Mouse (Mus musculus): ENCODE results near the gene Arhgef7. TPM values are rescaled to one million over a fixed set of nuclear protein-coding genes. Genes with fewer than 3 reads are reported as not detected.
A peak's percentile ranks its signal among the peaks of the same experiment; 100 is the strongest.

Arhgef7 gene
- polyA plus RNA-seq, 1 experiment from 2014 or later, result 9.2 TPM

- TF ChIP-seq CTCF (IDR thresholded peaks at IDR 0.05; ENCODE audit: low read depth), result peak; percentile 73
- TF ChIP-seq EP300 (IDR thresholded peaks at IDR 0.05; ENCODE audit: low read depth), result no peak
- Histone ChIP-seq H3K4me2 (ENCODE audit: low read depth, low read length) (no peak overlapping the region), H3K36me3 (replicated peaks; ENCODE audit: insufficient read depth, low read length) (no peaks in the 10 kb centered on the region), H3K27ac (ENCODE audit: low read depth) (no peak overlapping the region), H3K4me3 (ENCODE audit: low read depth, low read length) (no peak overlapping the region), H3K4me1 (ENCODE audit: insufficient read depth) (peaks cover 36% of the 10 kb centered on the region), H3K9ac (replicated peaks) (no peak overlapping the region), H3K9me3 (ENCODE audit: low read length) (no peaks in the 10 kb centered on the region), H3K27me3 (ENCODE audit: insufficient read depth, low read length) (no peaks in the 10 kb centered on the region)
- DNase-seq, result peak; percentile 82
- 14% methylated on average over 5 of the region's 5 CpGs for WGBS (ENCODE audit: insufficient replicate concordance)
- ATAC-seq, result no peak
These were observed 28.4 kb downstream of the Arhgef7 start for GRCm38 (mm10) chr8:11755873-11756272.

DNA sequence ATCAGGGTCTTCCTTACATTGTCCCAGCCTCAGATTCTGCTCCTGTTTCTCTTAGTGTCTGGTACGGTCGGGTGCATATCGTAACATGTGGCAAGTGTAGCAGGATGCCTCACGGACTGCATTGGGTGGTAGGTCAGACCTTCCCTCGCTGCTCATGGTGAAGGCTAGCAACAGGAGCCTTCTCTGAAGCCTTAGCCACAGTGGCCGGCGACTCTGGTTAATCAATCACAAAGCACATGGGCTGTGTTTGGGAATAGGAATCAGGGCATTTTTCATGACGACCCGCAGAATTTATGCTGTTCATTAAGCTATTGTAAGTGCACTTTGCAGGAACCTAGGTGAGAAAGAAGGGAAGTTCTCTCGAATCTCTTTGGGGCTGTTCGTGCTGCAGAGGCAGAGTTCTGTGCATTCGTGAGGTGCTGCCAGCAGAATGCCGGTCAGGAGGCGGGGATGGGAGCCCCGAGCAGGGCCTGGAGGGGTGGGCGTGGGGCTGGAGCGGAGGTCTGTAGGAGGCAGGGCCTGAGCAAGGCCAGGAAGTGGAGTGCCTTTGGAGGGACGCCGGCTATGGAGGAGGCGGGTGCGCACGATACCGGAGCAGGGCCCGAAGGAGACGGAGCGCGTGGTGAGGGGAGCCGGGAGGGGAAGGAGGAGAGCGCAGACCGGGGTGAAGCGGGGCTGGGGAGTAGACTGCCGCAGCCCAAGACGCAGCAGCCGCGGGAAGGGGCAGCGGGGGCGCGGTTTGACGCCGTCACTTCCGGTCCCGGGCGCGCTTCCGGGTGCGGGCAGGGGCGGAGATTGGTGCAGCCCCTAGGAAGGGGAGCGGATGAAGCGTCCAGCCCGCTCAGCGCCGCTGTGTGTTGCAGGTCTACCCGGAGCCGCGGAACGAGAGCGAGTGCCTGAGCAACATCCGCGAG lies 30.3 kb downstream of the Arhgef7 start:
- Histone ChIP-seq H3K9ac (replicated peaks) (peak overlapping the region; percentile 94), H3K27ac (ENCODE audit: low read depth) (peak overlapping the region; percentile 80), H3K4me3 (ENCODE audit: low read depth, low read length) (peak overlapping the region; percentile 89), H3K4me2 (ENCODE audit: low read depth, low read length) (peak overlapping the region; percentile 95), H3K36me3 (replicated peaks; ENCODE audit: insufficient read depth, low read length) (no peaks in the 10 kb centered on the region), H3K9me3 (ENCODE audit: low read length) (no peaks in the 10 kb centered on the region), H3K27me3 (ENCODE audit: insufficient read depth, low read length) (no peaks in the 10 kb centered on the region), H3K4me1 (ENCODE audit: insufficient read depth) (peaks cover 30% of the 10 kb centered on the region)
- no peak for TF ChIP-seq CTCF (IDR thresholded peaks at IDR 0.05; ENCODE audit: low read depth)
- no peak for TF ChIP-seq EP300 (IDR thresholded peaks at IDR 0.05; ENCODE audit: low read depth)
- DNase-seq, result peak; percentile 92
- peak; percentile 90 for ATAC-seq
- 2% methylated on average over 47 of the region's 59 CpGs for WGBS (ENCODE audit: insufficient replicate concordance)

DNA sequence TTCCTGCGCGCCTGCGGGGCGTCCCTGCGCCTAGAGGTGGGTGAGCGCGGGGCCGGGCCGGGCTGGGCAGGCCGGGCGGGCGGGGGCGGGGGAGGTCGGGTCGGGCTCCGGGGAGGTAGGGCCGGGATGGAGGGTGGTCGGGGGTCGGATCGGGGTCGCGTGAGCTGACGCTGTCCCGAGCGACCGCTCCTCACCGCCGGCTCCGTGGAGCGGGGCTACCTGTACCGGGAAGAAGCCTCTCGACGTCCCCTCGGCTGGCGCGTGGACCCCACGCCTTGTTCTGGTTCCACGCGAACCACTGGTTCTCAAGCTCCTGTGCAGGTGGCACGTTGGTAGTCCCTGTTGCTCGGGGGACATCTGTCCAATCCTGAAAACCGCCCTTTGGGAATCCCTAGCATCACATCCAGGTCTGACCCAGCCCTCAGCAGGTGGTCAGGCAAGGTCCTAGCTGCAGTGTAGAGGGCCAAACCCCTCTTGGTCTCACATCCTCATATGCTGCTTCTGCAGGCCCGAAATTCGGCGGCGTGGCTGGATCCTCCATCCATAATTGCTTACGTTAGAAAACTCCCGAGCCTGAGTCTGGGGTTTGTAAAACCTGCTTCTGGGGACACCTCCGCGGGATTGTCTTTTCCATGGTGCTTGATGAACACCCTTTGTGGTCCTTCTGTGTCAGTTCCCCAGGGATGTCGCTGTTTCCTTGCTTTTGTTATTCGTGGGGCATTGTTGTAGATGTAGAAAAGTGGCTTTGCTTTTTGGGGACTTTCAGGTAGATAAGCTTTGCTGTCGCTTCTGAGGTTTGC lies 31.2 kb downstream of the Arhgef7 start:
- Histone ChIP-seq H3K27me3 (ENCODE audit: insufficient read depth, low read length) (no peaks in the 10 kb centered on the region), H3K9me3 (ENCODE audit: low read length) (no peaks in the 10 kb centered on the region), H3K4me1 (ENCODE audit: insufficient read depth) (peaks cover 27% of the 10 kb centered on the region), H3K27ac (ENCODE audit: low read depth) (peak overlapping the region; percentile 80), H3K4me3 (ENCODE audit: low read depth, low read length) (peak overlapping the region; percentile 89), H3K9ac (replicated peaks) (peak overlapping the region; percentile 94), H3K4me2 (ENCODE audit: low read depth, low read length) (peak overlapping the region; percentile 95), H3K36me3 (replicated peaks; ENCODE audit: insufficient read depth, low read length) (no peaks in the 10 kb centered on the region)
- TF ChIP-seq CTCF (IDR thresholded peaks at IDR 0.05; ENCODE audit: low read depth) (peak; percentile 20; the same call in 1 of the 2 replicates), EP300 (IDR thresholded peaks at IDR 0.05; ENCODE audit: low read depth) (no peak)
- no peak for DNase-seq
- peak; percentile 17; the same call in 1 of the 2 replicates for ATAC-seq
- 3% methylated on average over 42 of the region's 53 CpGs for WGBS (ENCODE audit: insufficient replicate concordance)

DNA sequence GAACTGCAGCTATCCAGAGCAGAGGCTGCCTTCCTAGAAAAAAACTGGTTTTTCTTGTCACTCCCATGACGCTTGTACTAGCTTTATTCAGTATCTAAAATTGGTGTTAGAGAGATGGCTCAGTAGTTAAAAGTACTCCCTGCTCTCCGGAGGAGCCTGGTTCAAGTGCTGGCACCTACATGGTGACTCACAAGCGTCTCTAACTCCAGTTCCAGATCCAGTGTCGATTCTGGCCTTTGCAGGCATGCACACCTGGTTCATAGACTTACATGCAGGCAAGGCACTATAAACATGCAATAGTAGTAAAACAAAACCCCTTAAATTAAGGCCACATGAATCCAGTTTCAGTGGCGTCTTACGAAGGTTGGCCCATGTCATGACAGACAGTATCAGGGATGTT lies 34.0 kb downstream of the Arhgef7 start:
- Histone ChIP-seq H3K9ac (replicated peaks) (no peak overlapping the region), H3K27me3 (ENCODE audit: insufficient read depth, low read length) (no peaks in the 10 kb centered on the region), H3K4me3 (ENCODE audit: low read depth, low read length) (no peak overlapping the region), H3K9me3 (ENCODE audit: low read length) (no peaks in the 10 kb centered on the region), H3K4me1 (ENCODE audit: insufficient read depth) (peaks cover 18% of the 10 kb centered on the region), H3K27ac (ENCODE audit: low read depth) (no peak overlapping the region), H3K4me2 (ENCODE audit: low read depth, low read length) (no peak overlapping the region), H3K36me3 (replicated peaks; ENCODE audit: insufficient read depth, low read length) (no peaks in the 10 kb centered on the region; the same call in 1 of the 2 replicates)
- 87% methylated on average over 6 of the region's 6 CpGs for WGBS (ENCODE audit: insufficient replicate concordance)
- no peak for ATAC-seq
- no peak for DNase-seq
- TF ChIP-seq CTCF (IDR thresholded peaks at IDR 0.05; ENCODE audit: low read depth), result no peak
- no peak for TF ChIP-seq EP300 (IDR thresholded peaks at IDR 0.05; ENCODE audit: low read depth)

GRCm38 (mm10) chr8:11762048-11762447 lies 34.5 kb downstream of the Arhgef7 start:
- Histone ChIP-seq H3K4me3 (ENCODE audit: low read depth, low read length) (no peak overlapping the region), H3K36me3 (replicated peaks; ENCODE audit: insufficient read depth, low read length) (no peaks in the 10 kb centered on the region; the same call in 1 of the 2 replicates), H3K9me3 (ENCODE audit: low read length) (no peaks in the 10 kb centered on the region), H3K9ac (replicated peaks) (no peak overlapping the region), H3K4me2 (ENCODE audit: low read depth, low read length) (no peak overlapping the region), H3K4me1 (ENCODE audit: insufficient read depth) (peaks cover 18% of the 10 kb centered on the region), H3K27ac (ENCODE audit: low read depth) (no peak overlapping the region), H3K27me3 (ENCODE audit: insufficient read depth, low read length) (no peaks in the 10 kb centered on the region)
- WGBS (ENCODE audit: insufficient replicate concordance), result 84% methylated on average over 5 of the region's 5 CpGs
- DNase-seq, result no peak
- TF ChIP-seq EP300 (IDR thresholded peaks at IDR 0.05; ENCODE audit: low read depth) (no peak), CTCF (IDR thresholded peaks at IDR 0.05; ENCODE audit: low read depth) (no peak)
- no peak for ATAC-seq

GRCm38 (mm10) chr8:11762821-11763220 lies 35.3 kb downstream of the Arhgef7 start:
- Histone ChIP-seq H3K27ac (ENCODE audit: low read depth) (no peak overlapping the region), H3K9me3 (ENCODE audit: low read length) (no peaks in the 10 kb centered on the region), H3K27me3 (ENCODE audit: insufficient read depth, low read length) (no peaks in the 10 kb centered on the region), H3K4me2 (ENCODE audit: low read depth, low read length) (no peak overlapping the region), H3K9ac (replicated peaks) (no peak overlapping the region), H3K36me3 (replicated peaks; ENCODE audit: insufficient read depth, low read length) (no peaks in the 10 kb centered on the region; the same call in 1 of the 2 replicates), H3K4me3 (ENCODE audit: low read depth, low read length) (no peak overlapping the region), H3K4me1 (ENCODE audit: insufficient read depth) (peaks cover 11% of the 10 kb centered on the region)
- ATAC-seq (no peak), DNase-seq (no peak)
- 92% methylated on average over 7 of the region's 7 CpGs for WGBS (ENCODE audit: insufficient replicate concordance)
- no peak for TF ChIP-seq EP300 (IDR thresholded peaks at IDR 0.05; ENCODE audit: low read depth)
- no peak for TF ChIP-seq CTCF (IDR thresholded peaks at IDR 0.05; ENCODE audit: low read depth)
